Mouse (Mus musculus): ENCODE measurements around the gene F12.

- no peak for TF ChIP-seq CTCF (IDR thresholded peaks at IDR 0.05; ENCODE audit: low read depth, low read length)
- no peak for TF ChIP-seq POLR2A (IDR thresholded peaks at IDR 0.05; ENCODE audit: borderline replicate concordance, low read depth, low read length)
These were observed 35.0 kb downstream of the F12 start for GRCm38 (mm10) chr13:55391626-55392029.
